Mouse (Mus musculus) bone marrow, adult 2 months (tissue): ENCODE data around the gene Slc35f6.

Experiments used
- CTCF ChIP-seq: fragments of 200-500 bp; IDR thresholded peaks from 2 replicates; pipeline ENCODE4 v1.5.1; 2011; ENCODE audit warnings: low read length, control low read depth; ENCODE audit not compliant: control insufficient read depth, insufficient read depth
- POLR2A ChIP-seq: fragments of 200-500 bp; IDR thresholded peaks from 2 replicates; pipeline ENCODE4 v1.6.1; 2011; ENCODE audit warnings: low read depth, mild to moderate bottlenecking, control low read depth, low read length, borderline replicate concordance; ENCODE audit not compliant: control insufficient read depth

GRCm38 (mm10) chr5:30669496-30669830 lies 21.7 kb downstream of the Slc35f6 start:
- no peak for TF ChIP-seq CTCF
- TF ChIP-seq POLR2A = no peak
